Mouse (Mus musculus) forebrain, embryonic 15.5 days (tissue): ENCODE measurements around the gene Bckdk. TPM values are rescaled to one million over a fixed set of nuclear protein-coding genes. Genes with fewer than 3 reads are reported as not detected.
"Not testable (repeated sequence)": the region's sequence is repeated elsewhere in the genome, so short reads cannot be mapped to it uniquely, and the experiment has no call there.

Source experiments
- ATAC-seq: fragments of 200-750 bp; cut with Nextera tagmentation; replicated peaks from 2 replicates; pipeline ENCODE4 v1.8.0; 2017; ENCODE audit warnings: mild to moderate bottlenecking, moderate TSS enrichment, moderate library complexity
- H3K27ac ChIP-seq: fragments of 300-500 bp; sonication (generic); replicated peaks from 2 replicates; pipeline ENCODE4 v1.5.1; 2015; ENCODE audit warnings: mild to moderate bottlenecking, inconsistent platforms
- H3K27me3 ChIP-seq: fragments of 300-500 bp; sonication (generic); 2 replicates; pipeline ENCODE4 v1.6.1; 2015; ENCODE audit warnings: inconsistent platforms
- H3K36me3 ChIP-seq: fragments of 300-500 bp; sonication (generic); 2 replicates; pipeline ENCODE4 v1.6.1; 2015; ENCODE audit warnings: mild to moderate bottlenecking, inconsistent platforms
- H3K4me1 ChIP-seq: fragments of 300-500 bp; sonication (generic); 2 replicates; pipeline ENCODE4 v1.6.1; 2015; ENCODE audit warnings: inconsistent platforms
- H3K4me2 ChIP-seq: fragments of 300-500 bp; sonication (generic); replicated peaks from 2 replicates; pipeline ENCODE4 v1.6.1; 2015; ENCODE audit warnings: mild to moderate bottlenecking, inconsistent platforms
- H3K4me3 ChIP-seq: fragments of 300-500 bp; sonication (generic); 2 replicates; pipeline ENCODE4 v1.5.1; 2015; ENCODE audit warnings: mild to moderate bottlenecking, inconsistent platforms
- H3K9ac ChIP-seq: fragments of 300-500 bp; sonication (generic); replicated peaks from 2 replicates; pipeline ENCODE4 v1.6.1; 2015; ENCODE audit warnings: mild to moderate bottlenecking, inconsistent platforms
- H3K9me3 ChIP-seq: fragments of 300-500 bp; sonication (generic); 2 replicates; pipeline ENCODE4 v1.6.1; 2016; ENCODE audit warnings: inconsistent platforms
- WGBS: fragments of 180-500 bp; shearing (Covaris S2); methylation state at CpG from one replicate; pipeline ENCODE4 v1.1.7; 2015; ENCODE audit warnings: mixed read lengths; 5-methylcytosine and 5-hydroxymethylcytosine counted together
- polyA plus RNA-seq: library from polyadenylated mRNA; unstranded; fragments of >200 nt; fragmentation: Nextera tagmentation; extraction: Ambion mirVana; gene quantifications from 2 replicates; pipeline ENCODE4 v1.2.1, GENCODE M21; 2015

Bckdk gene
- polyA plus RNA-seq, 1 experiment from 2014 or later = 84.3 TPM

DNA sequence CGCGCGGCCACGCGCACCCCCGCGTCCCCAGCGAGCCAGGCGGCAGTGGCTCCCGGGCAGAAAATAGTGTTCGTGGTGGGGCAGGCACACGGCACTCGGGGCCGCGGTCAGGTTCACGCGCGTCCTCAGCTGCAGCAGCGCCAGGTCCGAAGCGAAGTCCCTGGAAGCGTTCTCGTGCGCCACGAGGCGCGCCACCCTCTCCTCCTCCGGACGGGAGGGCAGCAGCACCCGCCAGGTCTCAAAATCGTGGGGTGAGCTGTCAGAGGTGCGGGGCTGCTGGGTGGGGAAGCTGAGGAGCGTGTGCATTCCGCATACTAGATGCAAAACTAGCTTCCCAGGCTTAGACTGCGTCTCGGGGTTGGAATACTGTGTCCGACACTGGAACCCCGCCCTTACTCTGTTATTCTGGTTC lies 31.9 kb downstream of the Bckdk start:
- H3K4me3 ChIP-seq = peak overlapping the region; percentile 77
- WGBS = under 1% methylated on average over 38 of the region's 38 CpGs
- H3K27me3 ChIP-seq = no peaks in the 10 kb centered on the region
- peak overlapping the region; percentile 96 for H3K4me2 ChIP-seq
- no peaks in the 10 kb centered on the region for H3K36me3 ChIP-seq
- no peaks in the 10 kb centered on the region for H3K9me3 ChIP-seq
- H3K4me1 ChIP-seq = peaks cover 16% of the 10 kb centered on the region
- ATAC-seq = peak; percentile 60
- H3K27ac ChIP-seq = peak overlapping the region; percentile 84
- peak overlapping the region; percentile 89 for H3K9ac ChIP-seq

DNA sequence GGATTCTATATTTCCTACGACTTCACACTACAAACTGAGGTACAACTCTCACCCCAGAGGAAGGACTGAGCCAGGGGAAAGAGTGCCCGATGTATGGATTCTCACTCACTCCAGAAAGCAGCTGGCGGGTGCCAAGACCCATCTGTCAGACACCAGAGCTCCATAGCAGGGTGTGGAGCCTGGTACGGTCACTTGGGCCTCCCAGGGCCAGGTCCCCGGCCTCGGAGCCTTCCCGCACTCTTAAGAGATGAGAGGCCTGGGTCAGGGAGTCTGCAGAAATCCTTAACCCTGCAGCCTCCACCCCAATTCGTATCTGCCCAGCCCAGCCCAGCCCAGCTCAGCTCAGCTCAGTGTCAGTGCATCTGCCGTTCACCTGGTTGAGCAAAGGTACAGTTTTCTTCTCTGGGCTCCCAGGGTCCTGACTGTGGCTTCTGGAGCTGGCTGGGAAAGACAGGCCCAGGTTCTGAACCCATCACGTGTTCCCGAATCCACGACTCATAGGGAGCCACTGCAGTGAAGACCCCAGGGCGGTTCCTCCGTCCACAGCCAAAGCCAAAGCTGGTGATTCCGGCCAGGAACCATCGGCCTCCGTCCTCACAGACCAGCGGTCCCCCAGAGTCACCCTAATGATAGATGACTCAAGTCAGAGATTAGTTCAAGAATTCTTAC lies 32.5 kb downstream of the Bckdk start:
- peak overlapping the region; percentile 77 for H3K4me3 ChIP-seq
- H3K4me1 ChIP-seq = peaks cover 16% of the 10 kb centered on the region
- 57% methylated on average over 18 of the region's 18 CpGs for WGBS
- ATAC-seq = no peak
- peak overlapping the region; percentile 96 for H3K4me2 ChIP-seq
- no peaks in the 10 kb centered on the region for H3K27me3 ChIP-seq
- no peaks in the 10 kb centered on the region for H3K36me3 ChIP-seq
- H3K27ac ChIP-seq = 0 out of 2 replicates have a peak overlapping the region, but pooled peaks have one; percentile 84
- H3K9ac ChIP-seq = peak overlapping the region; percentile 89
- no peaks in the 10 kb centered on the region for H3K9me3 ChIP-seq

DNA sequence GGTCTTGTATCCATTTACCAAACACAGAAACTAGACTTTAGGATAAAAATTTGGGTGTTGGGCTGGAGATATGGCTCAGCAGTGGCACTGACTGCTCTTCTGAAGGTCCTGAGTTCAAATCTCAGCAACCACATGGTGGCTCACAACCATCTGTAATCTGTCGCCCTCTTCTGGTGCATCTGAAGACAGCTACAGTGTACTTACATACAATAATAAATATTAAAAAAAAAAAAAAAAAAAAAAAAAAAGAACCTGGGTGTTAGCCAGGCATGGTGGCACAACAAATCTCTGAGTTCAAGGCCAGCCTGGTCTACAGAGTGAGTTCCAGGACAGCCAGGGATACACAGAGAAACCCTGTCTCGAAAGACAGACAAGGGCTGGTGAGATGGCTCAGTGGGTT lies 38.2 kb downstream of the Bckdk start:
- 58% methylated on average over 2 of the region's 2 CpGs for WGBS
- H3K36me3 ChIP-seq, ATAC-seq, H3K4me1 ChIP-seq, H3K4me3 ChIP-seq, H3K9ac ChIP-seq, H3K9me3 ChIP-seq, H3K27ac ChIP-seq, H3K4me2 ChIP-seq: not testable (repeated sequence)
- H3K27me3 ChIP-seq = peaks cover 12% of the 10 kb centered on the region; the same call in 1 of the 2 replicates

DNA sequence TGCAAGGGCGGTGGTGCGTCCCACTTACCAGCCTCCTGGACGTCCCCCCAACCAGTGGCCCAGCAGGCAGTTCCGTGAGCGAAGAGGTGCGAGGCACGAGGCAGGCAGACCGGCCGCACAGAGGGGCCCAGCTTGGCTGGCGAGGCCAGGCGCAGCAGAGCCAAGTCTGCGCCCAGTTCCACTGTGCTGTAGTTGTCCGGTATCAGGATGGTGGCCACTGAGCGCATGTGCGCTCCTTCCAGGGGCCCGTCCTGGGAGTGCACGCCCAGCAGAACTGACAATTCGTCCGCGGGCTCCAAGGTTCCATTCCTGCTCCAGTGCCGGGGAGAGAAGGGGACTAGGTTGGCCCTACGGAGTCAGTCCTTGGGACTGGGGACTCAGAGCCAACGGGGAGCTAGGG lies 40.7 kb downstream of the Bckdk start:
- Histone ChIP-seq H3K9ac (no peak overlapping the region), H3K9me3 (no peaks in the 10 kb centered on the region), H3K4me2 (no peak overlapping the region), H3K4me3 (no peak overlapping the region), H3K27me3 (peaks cover 12% of the 10 kb centered on the region; the same call in 1 of the 2 replicates), H3K27ac (no peak overlapping the region), H3K4me1 (no peaks in the 10 kb centered on the region), H3K36me3 (no peaks in the 10 kb centered on the region)
- no peak for ATAC-seq
- WGBS = 11% methylated on average over 23 of the region's 23 CpGs

DNA sequence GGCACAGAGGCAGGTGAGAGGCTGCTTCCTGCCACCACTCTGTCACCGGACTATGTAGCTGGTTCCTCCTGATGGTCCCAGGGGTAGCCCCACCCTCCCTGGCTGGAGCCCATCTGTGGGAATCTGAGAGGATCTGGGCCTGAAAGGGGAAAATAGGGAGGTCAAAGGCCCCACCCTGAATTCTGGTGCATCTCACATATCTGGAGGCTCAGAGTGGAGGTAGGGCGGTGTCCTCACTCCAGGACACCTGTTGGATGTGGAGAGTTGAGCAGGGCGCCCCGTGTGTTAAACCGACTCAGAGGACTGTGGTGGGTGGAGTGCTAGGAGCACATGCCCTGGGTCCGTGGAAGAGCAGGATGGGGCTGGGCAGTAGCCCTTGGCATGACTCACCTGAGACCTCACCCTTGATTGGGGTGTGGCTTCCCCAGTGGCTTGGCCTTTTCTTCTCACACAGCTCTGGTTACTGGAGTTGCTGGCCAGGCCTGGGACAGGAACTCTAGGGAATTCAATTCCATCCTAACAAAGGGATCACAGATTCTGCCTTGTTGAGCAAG lies 42.7 kb downstream of the Bckdk start, which contains the start of gene Prss36:
Gene Prss36, minus strand, starts transcription at position 256 of the 554 bp plus-strand sequence.
- no peak within 1 kb of the TSS for H3K27ac ChIP-seq
- no peak within 1 kb of the TSS for H3K4me3 ChIP-seq
- ATAC-seq = no peak
- H3K9ac ChIP-seq = no peak within 1 kb of the TSS
- H3K9me3 ChIP-seq = no peaks in the 10 kb centered on the region
- no peaks in the 10 kb centered on the region for H3K36me3 ChIP-seq
- H3K4me1 ChIP-seq = no peaks in the 10 kb centered on the region
- 78% methylated on average over 6 of the region's 6 CpGs for WGBS
- peaks cover 12% of the 10 kb centered on the region; the same call in 1 of the 2 replicates for H3K27me3 ChIP-seq
- no peak within 1 kb of the TSS for H3K4me2 ChIP-seq

DNA sequence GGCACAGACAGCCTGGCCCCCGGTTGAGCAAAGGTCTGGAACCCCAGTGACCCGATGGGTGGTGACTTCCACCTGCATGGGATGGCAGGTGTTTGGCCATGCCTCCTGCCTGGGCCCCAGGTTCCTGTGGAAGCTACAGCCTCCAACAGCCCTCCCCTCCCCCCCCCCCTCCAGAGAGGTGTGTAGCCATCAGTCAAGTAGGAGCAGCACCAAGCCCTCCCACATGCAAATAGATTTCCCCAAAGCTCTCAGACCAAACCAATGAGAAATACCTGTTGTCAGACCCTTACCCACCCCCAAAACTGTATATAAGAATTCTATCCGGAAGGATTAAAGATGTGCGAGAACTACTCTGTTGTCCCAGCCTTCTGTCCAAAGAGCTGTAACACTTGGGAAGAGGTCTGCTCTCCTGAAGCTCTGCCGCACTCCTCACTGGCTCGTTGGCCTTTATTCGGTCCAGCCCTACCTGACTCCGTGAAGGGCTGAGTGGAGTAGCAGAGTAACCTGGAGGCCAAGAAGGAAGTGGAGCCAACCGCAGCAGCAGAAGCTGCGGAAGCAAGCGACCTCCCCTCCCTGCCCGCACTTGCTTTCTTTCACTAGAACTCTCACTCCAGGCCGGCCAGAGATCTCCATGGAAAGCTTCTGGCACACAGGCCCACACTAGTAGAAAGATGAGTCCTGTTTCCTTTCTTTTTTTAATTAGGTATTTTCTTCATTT lies 49.1 kb downstream of the Bckdk start:
- Histone ChIP-seq H3K4me3 (no peak overlapping the region), H3K36me3 (no peaks in the 10 kb centered on the region), H3K4me2 (no peak overlapping the region), H3K4me1 (no peaks in the 10 kb centered on the region), H3K9ac (no peak overlapping the region), H3K9me3 (no peaks in the 10 kb centered on the region), H3K27me3 (no peaks in the 10 kb centered on the region), H3K27ac (no peak overlapping the region)
- 50% methylated on average over 13 of the region's 13 CpGs for WGBS
- ATAC-seq = no peak

DNA sequence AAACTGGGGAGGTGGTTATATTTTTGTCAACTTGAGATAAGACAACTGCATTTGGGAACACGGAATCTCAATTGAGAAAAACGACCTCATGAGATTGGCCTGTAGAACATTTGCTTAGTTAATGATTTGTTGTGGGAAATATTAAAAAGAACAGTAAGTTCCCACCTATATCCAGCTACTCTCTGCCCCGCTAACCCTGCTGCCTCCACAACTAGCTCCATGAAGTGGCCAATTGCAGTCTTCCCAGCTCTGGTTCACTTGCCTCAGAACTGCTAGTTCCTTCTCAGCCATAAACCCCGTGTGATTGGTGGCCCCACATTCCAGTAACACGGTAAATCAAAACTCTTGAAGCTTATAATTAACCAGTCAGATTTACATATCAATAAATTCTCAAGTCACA lies 55.5 kb downstream of the Bckdk start:
- Histone ChIP-seq H3K9ac (no peak overlapping the region), H3K4me3 (no peak overlapping the region), H3K27me3 (no peaks in the 10 kb centered on the region), H3K9me3 (no peaks in the 10 kb centered on the region), H3K4me1 (no peaks in the 10 kb centered on the region), H3K4me2 (no peak overlapping the region), H3K27ac (no peak overlapping the region), H3K36me3 (no peaks in the 10 kb centered on the region)
- 59% methylated on average over 5 of the region's 5 CpGs for WGBS
- no peak for ATAC-seq

Other genes starting within 250 kb of the Bckdk start
- 43.1 and 47.9 TPM in 2 replicates for gene Bcl7c, start 195.1 kb upstream of the Bckdk start, polyA plus RNA-seq
- gene Ctf1, start 191.3 kb upstream of the Bckdk start, polyA plus RNA-seq = 3.8 and 5.8 TPM in 2 replicates
- gene Ctf2, start 171.9 kb upstream of the Bckdk start, polyA plus RNA-seq = 0.10 and 0.19 TPM in 2 replicates
- 9.4 and 10.5 TPM in 2 replicates for gene Fbxl19, start 159.5 kb upstream of the Bckdk start, polyA plus RNA-seq
- gene Orai3, start 134.3 kb upstream of the Bckdk start, polyA plus RNA-seq = 8.7 and 8.8 TPM in 2 replicates
- gene Setd1a, start 127.4 kb upstream of the Bckdk start, polyA plus RNA-seq = 22.4 and 24.8 TPM in 2 replicates
- not detected in 2 replicates for gene Gm49388, start 118.5 kb upstream of the Bckdk start, polyA plus RNA-seq
- gene Hsd3b7, start 103.5 kb upstream of the Bckdk start, polyA plus RNA-seq = 7.4 TPM in 2 replicates
- 19.2 and 21.3 TPM in 2 replicates for gene Stx4a, start 79.8 kb upstream of the Bckdk start, polyA plus RNA-seq
- 34.5 and 37.4 TPM in 2 replicates for gene Stx1b, start 79.5 kb upstream of the Bckdk start, polyA plus RNA-seq
- gene Zfp646, start 27.9 kb upstream of the Bckdk start, polyA plus RNA-seq = 13.2 and 13.7 TPM in 2 replicates
- gene Zfp668, start 27.3 kb upstream of the Bckdk start, polyA plus RNA-seq = 46.2 and 48.4 TPM in 2 replicates
- 0.78 and 0.92 TPM in 2 replicates for gene Prss53, start 13.1 kb upstream of the Bckdk start, polyA plus RNA-seq
- not detected in 2 replicates for gene Gm21974, start 8.6 kb upstream of the Bckdk start, polyA plus RNA-seq
- gene Vkorc1, start 8.5 kb upstream of the Bckdk start, polyA plus RNA-seq = 65.7 and 69.7 TPM in 2 replicates
- gene Kat8, start 8.4 kb downstream of the Bckdk start, polyA plus RNA-seq = 52.7 and 56.5 TPM in 2 replicates
- gene Prss8, start 26.0 kb downstream of the Bckdk start, polyA plus RNA-seq = 0.20 and 0.29 TPM in 2 replicates
- gene Prss36, start 42.6 kb downstream of the Bckdk start, polyA plus RNA-seq = 9.6 and 11.6 TPM in 2 replicates
- gene Fus, start 63.4 kb downstream of the Bckdk start, polyA plus RNA-seq = 438 and 469 TPM in 2 replicates
- 4.1 and 6.7 TPM in 2 replicates for gene Pycard, start 89.8 kb downstream of the Bckdk start, polyA plus RNA-seq
- not detected in 2 replicates for gene Trim72, start 99.9 kb downstream of the Bckdk start, polyA plus RNA-seq
- gene Itgam, start 158.6 kb downstream of the Bckdk start, polyA plus RNA-seq = 0.96 and 1.0 TPM in 2 replicates
- gene Gm49368, start 158.6 kb downstream of the Bckdk start, polyA plus RNA-seq = not detected in 2 replicates
- gene Itgax, start 225.5 kb downstream of the Bckdk start, polyA plus RNA-seq = 0.27 TPM in 1 of 2 replicates, not detected in the other